Mouse (Mus musculus) heart, adult 2 months (tissue): ENCODE measurements around the gene Xrcc1.

Experiments used
- CTCF ChIP-seq: fragments of 200-600 bp; IDR thresholded peaks from 2 replicates; pipeline ENCODE4 v1.8.1; 2022; ENCODE audit warnings: antibody characterized with exemption, mild to moderate bottlenecking, moderate library complexity
- EP300 ChIP-seq: fragments of 200-500 bp; IDR thresholded peaks from 2 replicates; pipeline ENCODE4 v1.6.1; 2011; ENCODE audit warnings: low read depth, low read length, control low read depth; ENCODE audit not compliant: insufficient read depth
- POLR2A ChIP-seq: fragments of 200-500 bp; IDR thresholded peaks from 2 replicates; pipeline ENCODE4 v1.6.1; 2011; ENCODE audit warnings: mild to moderate bottlenecking, low read depth, low read length, control low read depth; ENCODE audit not compliant: insufficient read depth

DNA sequence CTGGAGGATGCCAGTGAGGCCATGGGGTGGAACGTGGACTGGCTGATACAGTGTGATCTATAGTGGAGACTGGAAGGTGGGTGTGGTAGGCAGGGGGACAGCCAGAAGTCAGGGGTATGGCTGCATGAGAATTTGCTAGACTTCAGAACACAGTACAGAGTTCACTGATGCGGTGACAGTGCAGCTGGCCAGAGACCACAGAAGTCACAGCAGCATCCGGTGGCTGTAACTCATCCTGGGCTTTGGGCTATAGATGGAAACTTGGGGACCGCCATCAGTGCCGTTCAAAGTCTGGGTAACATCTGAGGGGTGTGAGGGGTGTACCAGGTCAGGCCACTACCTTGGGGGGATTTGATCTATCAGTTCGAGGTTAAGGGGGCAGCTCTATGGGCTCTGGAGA, 22.4 kb upstream of the Xrcc1 start:
- TF ChIP-seq POLR2A, result no peak
- no peak for TF ChIP-seq CTCF
- TF ChIP-seq EP300, result no peak
